Mouse (Mus musculus) kidney, adult 2 months (tissue): ENCODE measurements around the gene Bcl2l12. TPM values are rescaled to one million over a fixed set of nuclear protein-coding genes. Genes with fewer than 3 reads are reported as not detected.

Experiments
- DNase-seq: peaks from one replicate; pipeline ENCODE4 v3.0.0; 2021
- H3K27ac ChIP-seq: fragments of 200-500 bp; 2 replicates; pipeline ENCODE4 v1.5.1; 2012; ENCODE audit warnings: low read depth, low read length, control low read depth, inconsistent platforms; ENCODE audit not compliant: insufficient read depth
- H3K27me3 ChIP-seq: fragments of 200-500 bp; replicated peaks from 2 replicates; pipeline ENCODE4 v1.6.1; 2012; ENCODE audit warnings: mild to moderate bottlenecking, moderate library complexity, low read length, inconsistent platforms; ENCODE audit not compliant: control insufficient read depth, insufficient read depth
- H3K36me3 ChIP-seq: fragments of 200-500 bp; 2 replicates; pipeline ENCODE4 v1.6.1; 2012; ENCODE audit warnings: mild to moderate bottlenecking, moderate library complexity, low read length, inconsistent platforms; ENCODE audit not compliant: control insufficient read depth, insufficient read depth
- H3K4me1 ChIP-seq: fragments of 200-500 bp; 2 replicates; pipeline ENCODE4 v1.6.1; 2011; ENCODE audit warnings: low read length; ENCODE audit not compliant: control insufficient read depth, insufficient read depth
- H3K4me3 ChIP-seq: fragments of 200-500 bp; 2 replicates; pipeline ENCODE4 v1.5.1; 2011; ENCODE audit warnings: mild to moderate bottlenecking, low read depth, low read length, control low read depth; ENCODE audit not compliant: insufficient read depth
- CTCF ChIP-seq: fragments of 200-500 bp; conservative IDR thresholded peaks from 2 replicates; pipeline ENCODE4 v1.5.1; 2011; ENCODE audit warnings: low read depth, mild to moderate bottlenecking, control low read depth, low read length, moderate library complexity, mixed read lengths; ENCODE audit not compliant: insufficient read depth, insufficient read length
- POLR2A ChIP-seq: fragments of 200-500 bp; IDR thresholded peaks from one replicate; pipeline ENCODE4 v1.6.1; 2011; ENCODE audit warnings: low read depth, low read length, control low read depth
- WGBS: fragments of 180-500 bp; shearing (Covaris S2); methylation state at CpG from one replicate; pipeline ENCODE4 v1.1.7; 2018; 5-methylcytosine and 5-hydroxymethylcytosine counted together
- polyA plus RNA-seq: library from polyadenylated mRNA; depleted of rRNA; stranded (reverse); fragments of >200 nt; gene quantifications from 2 replicates; pipeline ENCODE4 v1.2.3, GENCODE M21; 2012

Bcl2l12 gene
- polyA plus RNA-seq, 1 experiment, result 20.0 TPM

DNA sequence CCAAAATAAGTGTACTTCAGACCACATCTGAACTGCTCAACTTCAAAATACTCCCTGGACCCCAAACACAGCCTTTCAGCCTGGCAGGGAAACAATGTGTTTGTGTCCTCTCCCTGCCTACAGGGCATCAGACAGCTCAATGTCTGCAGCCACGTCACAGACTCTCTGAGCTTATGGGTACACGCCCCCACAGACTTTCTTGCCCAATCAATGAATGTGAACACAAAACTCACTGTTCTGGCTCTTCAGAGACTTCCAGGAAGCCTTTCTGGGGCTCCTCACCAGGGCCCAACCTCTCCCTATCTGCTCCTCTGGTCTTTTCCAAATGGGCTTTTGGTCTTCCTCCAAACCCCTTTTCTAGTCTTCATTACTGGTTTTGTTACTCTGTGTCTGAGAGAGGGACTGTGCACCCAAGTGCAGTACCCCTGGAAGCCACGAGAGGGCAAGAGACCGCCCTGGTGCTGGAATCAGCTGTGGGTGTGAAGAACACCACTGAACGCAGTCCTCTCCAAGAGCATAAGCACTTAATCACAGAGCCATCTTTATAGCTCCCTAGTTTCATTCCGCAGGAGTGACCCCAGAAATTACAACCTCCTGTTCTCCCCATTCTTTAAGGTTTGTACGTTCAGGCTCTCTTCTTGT is 39.3 kb upstream of the Bcl2l12 start:
- Histone ChIP-seq H3K4me1 (no peaks in the 10 kb centered on the region), H3K36me3 (peaks cover 7% of the 10 kb centered on the region), H3K27ac (no peak overlapping the region), H3K4me3 (no peak overlapping the region), H3K27me3 (no peaks in the 10 kb centered on the region)
- 56% methylated on average over 7 of the region's 7 CpGs for WGBS
- DNase-seq, result peak; percentile 63
- no peak for TF ChIP-seq POLR2A
- peak; percentile 84 for TF ChIP-seq CTCF

DNA sequence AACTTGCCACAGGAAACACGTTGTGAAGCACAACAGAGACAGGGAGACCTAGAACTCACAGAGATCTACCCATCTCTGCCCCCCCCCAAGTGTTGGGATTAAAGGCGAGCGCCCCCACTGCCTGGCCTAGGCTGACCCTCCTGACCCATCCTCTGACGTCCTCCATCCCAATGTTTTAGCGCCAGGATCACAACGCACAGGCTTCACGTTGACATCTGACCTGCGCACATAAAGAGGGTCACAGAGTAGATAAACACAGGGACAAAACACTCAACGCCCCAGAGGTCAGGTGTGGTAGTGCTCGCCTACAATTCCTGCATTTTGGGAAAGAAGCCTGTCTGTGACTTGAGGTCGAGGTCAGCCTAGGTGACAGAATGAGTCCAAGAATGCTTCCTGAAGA is 38.2 kb upstream of the Bcl2l12 start:
- Histone ChIP-seq H3K4me1 (no peaks in the 10 kb centered on the region), H3K27me3 (no peaks in the 10 kb centered on the region), H3K27ac (no peak overlapping the region), H3K4me3 (no peak overlapping the region), H3K36me3 (peaks cover 6% of the 10 kb centered on the region)
- TF ChIP-seq POLR2A (no peak), CTCF (no peak)
- DNase-seq, result no peak
- 83% methylated on average over 11 of the region's 11 CpGs for WGBS

DNA sequence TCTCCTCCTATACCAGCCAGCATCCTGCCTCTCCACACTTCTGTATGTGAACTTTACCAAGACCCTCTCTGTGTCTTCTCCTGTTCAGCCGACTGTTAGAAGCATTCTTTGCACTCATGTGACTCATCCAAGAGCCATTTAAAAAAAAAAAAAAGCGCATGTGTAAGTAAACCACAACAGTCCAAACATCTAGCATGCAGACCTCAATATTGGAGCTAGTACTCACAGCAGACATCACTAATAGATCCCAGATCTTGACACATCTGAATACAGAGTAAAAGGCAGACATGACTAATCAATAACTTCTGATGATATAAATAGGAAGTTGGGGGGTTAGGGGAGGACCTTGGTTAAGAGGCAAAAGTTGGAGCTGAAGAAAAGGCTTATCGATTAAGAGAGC is 37.1 kb upstream of the Bcl2l12 start:
- no peak overlapping the region for H3K4me3 ChIP-seq
- H3K27me3 ChIP-seq, result no peaks in the 10 kb centered on the region
- no peak for DNase-seq
- peaks cover 6% of the 10 kb centered on the region for H3K36me3 ChIP-seq
- TF ChIP-seq CTCF, result no peak
- no peak for TF ChIP-seq POLR2A
- no peak overlapping the region for H3K27ac ChIP-seq
- no peaks in the 10 kb centered on the region for H3K4me1 ChIP-seq
- WGBS, result 83% methylated on average over 3 of the region's 3 CpGs

DNA sequence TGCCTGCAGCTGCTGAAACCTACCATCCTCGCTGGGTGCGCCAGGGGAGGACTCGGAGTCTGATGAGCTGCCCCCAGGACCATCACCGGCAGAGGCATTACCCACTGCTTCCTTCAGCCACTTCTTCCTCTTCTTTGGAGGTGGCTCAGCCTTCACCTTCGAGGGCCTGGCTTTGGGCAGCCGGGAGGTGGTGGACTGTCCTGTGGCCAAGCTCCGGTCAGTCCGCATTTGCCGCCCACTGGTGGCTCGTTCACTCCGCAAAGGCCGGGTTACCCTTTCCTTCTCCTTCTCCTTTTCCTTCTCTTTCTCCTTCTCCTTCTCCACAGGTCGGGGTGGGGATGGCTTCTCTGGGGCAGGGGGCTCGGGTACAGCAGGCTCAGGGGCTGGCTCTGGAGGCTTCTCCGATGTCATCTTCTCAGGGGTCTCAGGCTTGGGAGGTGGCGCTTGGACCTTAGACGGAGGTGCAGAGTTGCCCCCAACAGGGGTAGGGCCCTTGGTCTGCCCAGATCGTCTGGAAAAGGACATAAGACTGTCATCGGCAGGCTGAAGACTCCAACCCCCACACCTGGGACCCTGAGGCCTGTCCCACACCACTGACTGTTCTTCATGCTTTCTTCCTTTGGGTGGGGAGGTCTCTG is 35.3 kb upstream of the Bcl2l12 start:
- H3K27me3 ChIP-seq, result no peaks in the 10 kb centered on the region
- TF ChIP-seq POLR2A (no peak), CTCF (no peak)
- peaks cover 7% of the 10 kb centered on the region for H3K36me3 ChIP-seq
- no peaks in the 10 kb centered on the region for H3K4me1 ChIP-seq
- H3K27ac ChIP-seq, result no peak overlapping the region
- DNase-seq, result no peak
- WGBS, result 91% methylated on average over 19 of the region's 19 CpGs
- no peak overlapping the region for H3K4me3 ChIP-seq

DNA sequence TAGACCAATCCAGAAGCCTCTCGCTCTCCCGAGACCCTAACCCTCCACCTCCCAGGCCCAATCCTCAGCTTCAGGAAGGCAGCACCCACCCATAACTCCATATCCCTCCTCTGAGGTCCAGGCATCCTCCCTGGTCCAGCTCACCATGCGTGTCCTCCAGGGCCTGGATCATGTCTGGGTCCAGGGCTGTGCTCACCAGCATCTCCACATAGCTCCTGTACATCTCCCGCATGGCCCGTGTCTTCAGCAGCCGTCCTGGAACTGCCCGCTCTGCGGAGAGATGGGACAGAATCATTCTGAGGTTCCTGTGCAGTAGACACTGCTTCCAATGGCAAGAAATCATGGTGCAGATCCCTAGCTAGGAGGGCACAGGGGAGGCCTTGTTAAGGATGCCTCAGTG is 32.3 kb upstream of the Bcl2l12 start:
- peaks cover 7% of the 10 kb centered on the region for H3K36me3 ChIP-seq
- WGBS, result 96% methylated on average over 8 of the region's 8 CpGs
- no peaks in the 10 kb centered on the region for H3K4me1 ChIP-seq
- H3K27me3 ChIP-seq, result no peaks in the 10 kb centered on the region
- DNase-seq, result no peak
- H3K27ac ChIP-seq, result no peak overlapping the region
- no peak overlapping the region for H3K4me3 ChIP-seq
- TF ChIP-seq POLR2A (no peak), CTCF (no peak)

DNA sequence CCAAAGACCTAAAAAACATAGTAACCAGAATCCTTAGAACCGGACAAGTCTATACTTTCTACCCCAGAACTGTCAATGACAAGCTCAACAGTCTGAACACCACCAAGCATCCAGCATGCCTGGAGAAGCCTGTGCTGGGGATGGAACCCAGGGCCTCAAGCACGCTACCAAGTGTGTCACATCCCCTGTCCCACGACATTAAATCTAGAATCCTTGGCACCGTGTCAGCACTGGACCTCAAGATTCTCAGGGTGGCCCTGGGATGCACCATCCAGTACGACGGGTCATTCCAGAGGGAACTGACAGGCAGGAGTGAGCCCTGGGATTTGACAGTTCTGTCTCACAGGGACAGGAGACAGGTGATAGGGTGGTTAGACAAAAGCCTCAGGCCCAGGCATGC is 31.5 kb upstream of the Bcl2l12 start:
- WGBS, result 88% methylated on average over 6 of the region's 6 CpGs
- no peak for TF ChIP-seq POLR2A
- no peak for TF ChIP-seq CTCF
- H3K27me3 ChIP-seq, result no peaks in the 10 kb centered on the region

DNA sequence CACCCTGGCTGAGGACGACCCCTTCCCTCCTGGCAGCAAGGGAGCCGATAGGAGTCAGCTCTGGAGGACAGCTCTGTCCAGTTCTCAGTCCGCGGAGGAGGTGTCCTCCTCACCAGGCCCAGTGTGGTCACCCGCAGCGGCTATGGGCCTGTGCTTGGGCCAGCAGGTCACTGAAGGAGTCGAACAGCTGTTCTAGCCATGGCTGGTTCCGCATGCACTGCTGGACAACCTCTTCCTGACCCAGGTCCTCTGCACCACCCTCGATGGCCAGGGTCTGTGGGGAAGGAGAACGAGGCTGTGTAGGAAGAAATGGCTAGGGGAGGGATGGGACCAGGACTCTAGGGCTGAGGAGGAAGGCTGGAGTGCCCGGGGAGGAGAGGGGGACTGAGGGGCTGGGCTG is 29.8 kb upstream of the Bcl2l12 start:
- DNase-seq, result no peak
- Histone ChIP-seq H3K27me3 (no peaks in the 10 kb centered on the region), H3K27ac (no peak overlapping the region), H3K36me3 (peaks cover 1% of the 10 kb centered on the region), H3K4me1 (no peaks in the 10 kb centered on the region), H3K4me3 (no peak overlapping the region)
- no peak for TF ChIP-seq CTCF
- TF ChIP-seq POLR2A, result no peak
- WGBS, result 70% methylated on average over 11 of the region's 11 CpGs

More for the DNA sequence above, 31.5 kb upstream of the Bcl2l12 start:
- no peaks in the 10 kb centered on the region for H3K4me1 ChIP-seq
- no peak overlapping the region for H3K27ac ChIP-seq
- DNase-seq, result no peak
- H3K4me3 ChIP-seq, result no peak overlapping the region
- H3K36me3 ChIP-seq, result peaks cover 7% of the 10 kb centered on the region

DNA sequence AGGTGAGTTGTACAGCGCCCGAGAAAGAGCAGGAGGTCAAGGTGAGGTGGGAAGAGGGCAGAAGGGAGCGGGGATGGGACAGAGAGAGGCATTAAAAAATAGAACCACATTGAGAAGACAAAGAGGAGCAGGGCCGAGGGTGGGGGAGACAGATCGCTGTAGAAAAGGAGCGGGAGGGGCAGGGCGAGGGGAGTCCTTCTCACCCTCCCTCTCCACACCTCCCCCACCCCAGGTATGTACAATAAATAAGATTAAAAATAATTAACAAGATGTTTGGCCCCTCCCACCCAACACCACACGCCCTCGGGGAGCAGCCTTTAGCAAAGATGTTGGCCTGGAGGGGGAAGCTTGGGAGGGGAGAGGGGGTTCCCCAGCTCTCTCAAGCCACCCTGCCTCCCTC is 29.2 kb upstream of the Bcl2l12 start:
- Histone ChIP-seq H3K36me3 (peaks cover 1% of the 10 kb centered on the region), H3K4me1 (no peaks in the 10 kb centered on the region), H3K27me3 (no peaks in the 10 kb centered on the region), H3K27ac (no peak overlapping the region), H3K4me3 (no peak overlapping the region)
- 82% methylated on average over 9 of the region's 9 CpGs for WGBS
- no peak for DNase-seq
- TF ChIP-seq POLR2A, result no peak
- no peak for TF ChIP-seq CTCF
